Mouse (Mus musculus) myocyte (in vitro differentiated cells): Measurements from ENCODE around the gene Srrm4.

Experiments
- E2F4 ChIP-seq: IDR thresholded peaks from one replicate; pipeline ENCODE4 v1.6.1; 2011; ENCODE audit warnings: mild to moderate bottlenecking, control low read depth, moderate library complexity; ENCODE audit not compliant: insufficient read depth
- MYOG ChIP-seq, 3 experiments: IDR thresholded peaks; one replicate each; pipeline ENCODE4 v1.6.1; 2011; ENCODE audit warnings: control low read depth in 2 of 3, low read depth in 2 of 3, mild to moderate bottlenecking in 2 of 3; ENCODE audit not compliant: insufficient read length in 2 of 3, control insufficient read depth in 1 of 3, insufficient read depth in 1 of 3
- POLR2A ChIP-seq: IDR thresholded peaks from one replicate; pipeline ENCODE4 v1.6.1; 2011; ENCODE audit warnings: low read depth, mild to moderate bottlenecking, control low read depth, moderate library complexity; ENCODE audit not compliant: insufficient read length
- TCF3 ChIP-seq: IDR thresholded peaks from one replicate; pipeline ENCODE4 v1.6.1; 2011; ENCODE audit warnings: low read depth, control low read depth; ENCODE audit not compliant: insufficient read length
- USF1 ChIP-seq: IDR thresholded peaks from one replicate; pipeline ENCODE4 v1.6.1; 2011; ENCODE audit warnings: low read depth, mild to moderate bottlenecking, control low read depth, moderate library complexity

DNA sequence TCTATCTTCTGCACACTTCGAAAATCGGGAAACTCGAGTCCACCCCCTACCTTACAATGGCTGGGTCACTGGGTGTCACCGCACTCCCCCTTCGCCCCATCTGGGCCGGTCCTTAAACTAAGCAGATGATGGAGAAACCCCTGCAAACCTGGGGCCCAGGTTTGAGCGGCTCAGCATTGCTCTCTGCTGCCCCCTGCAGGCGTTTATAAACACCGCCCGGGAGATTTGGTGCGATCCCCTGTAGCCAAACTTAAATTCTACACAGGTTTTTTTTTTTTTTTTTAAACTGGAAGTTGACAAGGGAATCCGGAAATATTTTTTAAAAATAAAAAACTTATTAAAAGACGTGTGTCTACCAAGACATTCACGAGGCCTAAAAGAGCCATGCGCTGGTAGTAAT lies 115.6 kb downstream of the Srrm4 start:
- TF ChIP-seq TCF3, result no peak
- TF ChIP-seq POLR2A, result no peak
- TF ChIP-seq E2F4, result no peak
- no peak for TF ChIP-seq MYOG (IDR thresholded peaks at IDR 0.05; ENCODE audit: control insufficient read depth in 1 of 3, insufficient read depth in 1 of 3, insufficient read length in 2 of 3, low read depth in 2 of 3)
- TF ChIP-seq USF1, result no peak
